Mouse (Mus musculus): Measurements from ENCODE around the gene Slc7a1. TPM values are rescaled to one million over a fixed set of nuclear protein-coding genes. Genes with fewer than 3 reads are reported as not detected.

The Slc7a1 gene
- 10 to 100 TPM; 17.8 to 24.8 TPM for polyA plus RNA-seq (2017; shearing (Covaris generic))

DNA sequence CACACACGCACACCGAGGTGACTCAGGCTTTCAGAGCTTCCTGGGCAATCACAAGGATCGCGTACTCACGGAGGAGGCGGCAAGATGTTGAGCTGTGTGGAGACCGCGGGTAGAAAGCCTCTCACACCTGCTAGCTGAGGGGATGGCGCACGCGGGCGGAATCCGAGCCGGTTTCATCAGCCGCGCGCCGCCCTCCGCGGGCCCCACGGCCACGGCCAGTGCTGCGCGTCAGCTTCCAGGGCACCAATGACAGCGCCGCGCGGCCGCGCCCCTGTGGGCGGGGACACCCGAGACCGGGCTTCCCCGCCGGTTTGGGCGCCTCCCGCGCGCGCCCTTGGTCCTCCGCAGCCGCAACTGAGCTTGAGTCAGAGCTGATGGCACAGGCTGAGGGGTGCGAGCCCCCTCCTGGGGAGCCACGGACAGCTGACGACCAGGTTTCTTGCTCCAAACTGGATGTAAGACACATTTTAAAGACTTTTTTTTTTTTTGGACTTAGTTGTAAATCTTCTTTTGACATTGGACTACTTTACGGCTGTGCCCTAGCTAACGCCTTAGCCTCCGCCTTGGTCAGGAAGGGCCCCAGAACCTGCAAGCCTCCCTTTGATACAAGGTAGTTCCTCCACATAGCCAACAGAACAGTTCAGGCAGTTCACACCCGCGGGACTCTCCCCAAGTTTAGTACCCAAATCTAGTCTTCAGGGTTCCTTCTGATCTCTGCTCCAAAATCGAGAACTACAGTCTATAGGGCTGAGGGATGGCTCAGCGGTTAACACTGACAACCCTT is at the start of gene Slc7a1:
TSS of gene Slc7a1 (minus strand) at position 245 of the 784 bp plus-strand sequence.

Other genes starting within 250 kb of the Slc7a1 start
- 100 to 1,000 TPM; 212 to 267 TPM for gene Ubl3, start 152.9 kb upstream of the Slc7a1 start, polyA plus RNA-seq (2017; shearing (Covaris generic))